Mouse (Mus musculus) embryonic facial prominence, embryonic 11.5 days (tissue): ENCODE measurements around the gene Zfp868. TPM values are rescaled to one million over a fixed set of nuclear protein-coding genes. Genes with fewer than 3 reads are reported as not detected.
"Not testable (repeated sequence)": the region's sequence is repeated elsewhere in the genome, so short reads cannot be mapped to it uniquely, and the experiment has no call there.

ENCODE experiments used
- ATAC-seq: fragments of 200-750 bp; cut with Nextera tagmentation; replicated peaks from 2 replicates; pipeline ENCODE4 v1.8.0; 2017; ENCODE audit warnings: low read depth; ENCODE audit not compliant: insufficient number of reproducible peaks, low FRiP score, low TSS enrichment
- DNase-seq: peaks from one replicate; pipeline ENCODE4 v3.0.0-alpha.2; 2015; ENCODE audit warnings: low spot score
- H3K27ac ChIP-seq: fragments of 300-500 bp; sonication (generic); replicated peaks from 2 replicates; pipeline ENCODE4 v1.5.1; 2014; ENCODE audit warnings: mild to moderate bottlenecking, low read depth, low read length, control low read depth
- H3K27me3 ChIP-seq: fragments of 300-500 bp; sonication (generic); 2 replicates; pipeline ENCODE4 v1.6.1; 2014; ENCODE audit warnings: mild to moderate bottlenecking, low read length, moderate library complexity, mixed read lengths; ENCODE audit not compliant: control insufficient read depth, insufficient read depth
- H3K36me3 ChIP-seq: fragments of 300-500 bp; sonication (generic); replicated peaks from 2 replicates; pipeline ENCODE4 v1.6.1; 2014; ENCODE audit warnings: low read depth, mild to moderate bottlenecking, low read length, moderate library complexity, mixed read lengths; ENCODE audit not compliant: control insufficient read depth, insufficient read depth
- H3K4me1 ChIP-seq: fragments of 300-500 bp; sonication (generic); 2 replicates; pipeline ENCODE4 v1.6.1; 2014; ENCODE audit warnings: low read length, mixed read lengths; ENCODE audit not compliant: control insufficient read depth, insufficient read depth
- H3K4me2 ChIP-seq: fragments of 300-500 bp; sonication (generic); 2 replicates; pipeline ENCODE4 v1.6.1; 2014; ENCODE audit warnings: low read depth, mild to moderate bottlenecking, control low read depth, low read length, moderate library complexity
- H3K4me3 ChIP-seq: fragments of 300-500 bp; sonication (generic); 2 replicates; pipeline ENCODE4 v1.5.1; 2014; ENCODE audit warnings: low read depth, low read length, control low read depth
- H3K9ac ChIP-seq: fragments of 300-500 bp; sonication (generic); replicated peaks from 2 replicates; pipeline ENCODE4 v1.6.1; 2014; ENCODE audit warnings: mild to moderate bottlenecking, control low read depth, low read length
- H3K9me3 ChIP-seq: fragments of 300-500 bp; sonication (generic); replicated peaks from 2 replicates; pipeline ENCODE4 v1.6.1; 2016; ENCODE audit warnings: mild to moderate bottlenecking, low read length, inconsistent platforms, mixed read lengths; ENCODE audit not compliant: control insufficient read depth
- WGBS: fragments of 180-500 bp; shearing (Covaris S2); extraction: QIAGEN DNeasy Blood & Tissue Kit; methylation state at CpG from one replicate; pipeline ENCODE4 v1.1.7; 2014; 5-methylcytosine and 5-hydroxymethylcytosine counted together
- polyA plus RNA-seq: library from polyadenylated mRNA; unstranded; fragments of >200 nt; fragmentation: Nextera tagmentation; extraction: Ambion mirVana; gene quantifications from 2 replicates; pipeline ENCODE4 v1.2.1, GENCODE M21; 2014

Zfp868 gene
- polyA plus RNA-seq, 1 experiment from 2014 or later, result 36.9 TPM

DNA sequence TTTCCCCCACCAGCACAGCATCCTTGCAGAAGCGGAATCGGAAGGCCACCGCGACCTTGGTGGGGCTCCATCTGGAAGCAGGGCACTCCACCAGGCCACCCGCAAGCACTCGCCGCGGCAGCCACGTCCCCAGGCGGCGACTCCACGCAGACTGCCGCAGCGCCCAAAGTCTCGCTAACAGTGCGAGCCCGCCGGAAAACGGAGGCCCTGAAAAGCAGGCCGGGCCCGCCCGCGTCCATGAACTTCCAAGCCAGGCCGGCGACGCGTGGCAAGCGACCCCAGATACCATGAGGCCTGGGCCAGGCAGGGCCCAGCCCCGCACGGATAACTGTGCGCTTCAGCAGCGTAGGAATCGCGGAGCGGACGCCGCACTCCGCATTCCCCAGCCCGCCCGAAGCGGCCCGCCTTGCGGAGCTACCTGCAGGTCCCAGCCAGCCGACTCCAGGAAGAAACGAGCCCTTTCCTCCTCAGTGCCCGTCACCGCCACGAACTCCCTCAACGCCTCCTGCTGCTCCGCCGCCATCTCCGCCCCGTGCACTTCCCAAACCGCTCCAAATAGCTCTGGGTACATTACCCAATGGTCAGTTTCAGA is 40.6 kb downstream of the Zfp868 start:
- DNase-seq, result peak; percentile 54
- Histone ChIP-seq H3K36me3 (no peaks in the 10 kb centered on the region), H3K27ac (no peak overlapping the region), H3K9ac (peak overlapping the region; percentile 74), H3K4me1 (no peaks in the 10 kb centered on the region), H3K27me3 (no peaks in the 10 kb centered on the region), H3K4me3 (peak overlapping the region; percentile 38), H3K4me2 (peak overlapping the region; percentile 87), H3K9me3 (no peaks in the 10 kb centered on the region)
- 2% methylated on average over 50 of the region's 54 CpGs for WGBS
- ATAC-seq, result peak; percentile 48; the same call in 1 of the 2 replicates

DNA sequence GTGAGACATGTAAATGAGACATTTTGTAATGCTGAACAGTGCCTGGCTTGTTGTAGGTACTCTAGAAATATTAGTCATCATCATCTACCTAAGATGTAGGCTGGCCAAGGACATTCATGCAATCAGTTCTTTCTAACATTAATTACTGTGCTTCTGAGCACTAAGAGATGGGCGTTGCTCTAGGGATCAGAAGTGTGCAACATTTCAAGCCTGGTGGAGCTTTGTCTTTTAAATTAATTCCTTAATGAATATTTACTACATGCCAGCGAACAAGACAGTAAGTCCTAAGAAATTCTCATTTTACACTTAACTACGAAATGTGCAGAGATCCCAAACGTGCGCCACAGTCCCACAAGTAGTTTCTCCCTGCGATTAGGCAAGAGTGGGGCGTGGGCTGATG is 41.1 kb downstream of the Zfp868 start:
- not testable (repeated sequence) for H3K27ac ChIP-seq, DNase-seq, H3K9me3 ChIP-seq, H3K36me3 ChIP-seq, ATAC-seq, H3K4me1 ChIP-seq, H3K27me3 ChIP-seq
- Histone ChIP-seq H3K4me2 (peak overlapping the region; percentile 87), H3K4me3 (peak overlapping the region; percentile 38), H3K9ac (peak overlapping the region; percentile 74)
- whole genome bisulfite sequencing, result 19% methylated on average over 7 of the region's 7 CpGs

Other genes with a start within 250 kb of the Zfp868 start
- not detected in 2 replicates for gene Gm9495, start 172.0 kb downstream of the Zfp868 start, polyA plus RNA-seq
- not detected in 2 replicates for gene Gm7697, start 102.6 kb downstream of the Zfp868 start, polyA plus RNA-seq
- gene Zfp964, start 28.9 kb upstream of the Zfp868 start, polyA plus RNA-seq, result 2.0 and 2.2 TPM in 2 replicates
- 35.5 and 38.7 TPM in 2 replicates for gene Zfp869, start 85.2 kb upstream of the Zfp868 start, polyA plus RNA-seq
- 7.6 and 7.8 TPM in 2 replicates for gene Zfp963, start 124.4 kb upstream of the Zfp868 start, polyA plus RNA-seq
- not detected in 2 replicates for gene Gm20422, start 149.3 kb upstream of the Zfp868 start, polyA plus RNA-seq
- gene Atp13a1, start 165.6 kb upstream of the Zfp868 start, polyA plus RNA-seq, result 35.0 and 35.9 TPM in 2 replicates
- 36.7 and 38.9 TPM in 2 replicates for gene Zfp866, start 165.6 kb upstream of the Zfp868 start, polyA plus RNA-seq
- gene Gmip, start 183.1 kb upstream of the Zfp868 start, polyA plus RNA-seq, result 4.4 and 4.6 TPM in 2 replicates
- gene Lpar2, start 196.9 kb upstream of the Zfp868 start, polyA plus RNA-seq, result 1.8 and 2.1 TPM in 2 replicates
- gene Pbx4, start 206.9 kb upstream of the Zfp868 start, polyA plus RNA-seq, result 13.8 and 14.9 TPM in 2 replicates